Mouse (Mus musculus) MN1 (cell line): ENCODE measurements around the gene Otulin.
A peak's percentile ranks its signal among the peaks of the same experiment; 100 is the strongest.

Experiments
- DNase-seq: peaks from one replicate; pipeline ENCODE4 v3.0.0-alpha.2; 2016; ENCODE audit warnings: low spot score

Otulin gene

DNA sequence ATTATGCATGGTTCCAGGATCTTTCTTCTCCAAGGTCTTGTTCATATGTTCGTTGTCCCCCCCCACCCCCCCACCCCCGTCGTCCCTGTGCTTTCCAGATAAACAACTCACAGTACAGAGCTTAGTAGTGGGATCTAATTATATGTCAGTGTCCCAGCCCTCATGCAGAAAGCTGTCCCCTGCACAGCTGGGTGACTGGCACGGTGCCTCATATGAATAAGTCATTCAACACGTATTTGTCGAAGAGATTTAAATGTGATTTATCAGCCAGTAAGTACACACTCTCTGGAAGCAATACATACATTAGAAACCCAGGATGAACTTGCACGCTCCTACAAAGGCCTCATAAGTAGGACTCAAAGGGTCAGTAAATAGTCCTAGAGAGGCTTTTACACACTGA, 80.6 kb downstream of the Otulin start:
- DNase-seq = no peak

DNA sequence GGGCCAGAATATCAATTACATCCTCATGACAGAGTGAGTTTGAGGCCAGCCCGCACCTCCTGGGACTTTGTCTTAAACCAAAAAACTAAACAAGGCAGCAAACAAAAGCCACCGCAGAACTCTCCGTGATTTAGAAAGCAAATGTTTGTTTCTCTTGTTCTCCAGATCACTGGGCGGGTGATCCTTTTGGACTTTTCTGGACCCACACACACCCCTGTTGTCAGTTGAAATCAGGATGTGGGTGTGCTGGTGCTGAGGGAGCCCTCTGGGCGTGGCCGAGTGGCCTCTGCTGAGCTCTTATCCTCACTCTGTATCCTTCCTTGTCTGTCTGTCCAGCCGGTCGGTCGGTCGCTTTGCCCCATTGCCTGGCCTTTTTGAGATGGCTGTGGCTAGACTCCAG, 81.4 kb downstream of the Otulin start:
- DNase-seq = no peak

DNA sequence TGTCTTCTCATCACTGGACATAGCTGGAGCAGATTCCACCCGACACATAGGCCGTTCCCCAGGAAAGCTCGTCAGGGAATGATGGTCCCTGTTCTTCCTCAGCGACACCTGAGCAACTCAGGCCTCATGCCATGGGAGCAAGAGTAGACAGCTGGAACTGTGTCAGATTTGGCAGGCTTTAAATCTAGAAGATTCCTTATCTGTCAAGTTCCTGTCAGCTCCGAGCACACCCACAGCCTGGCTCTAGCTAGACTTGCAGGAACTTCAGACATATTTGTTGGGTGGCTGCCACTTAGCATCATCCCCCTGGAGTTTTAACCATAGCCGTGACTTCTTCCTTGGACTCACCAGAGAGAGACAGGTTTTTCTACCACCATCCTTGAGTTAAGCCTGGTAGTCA, 82.4 kb downstream of the Otulin start:
- no peak for DNase-seq

DNA sequence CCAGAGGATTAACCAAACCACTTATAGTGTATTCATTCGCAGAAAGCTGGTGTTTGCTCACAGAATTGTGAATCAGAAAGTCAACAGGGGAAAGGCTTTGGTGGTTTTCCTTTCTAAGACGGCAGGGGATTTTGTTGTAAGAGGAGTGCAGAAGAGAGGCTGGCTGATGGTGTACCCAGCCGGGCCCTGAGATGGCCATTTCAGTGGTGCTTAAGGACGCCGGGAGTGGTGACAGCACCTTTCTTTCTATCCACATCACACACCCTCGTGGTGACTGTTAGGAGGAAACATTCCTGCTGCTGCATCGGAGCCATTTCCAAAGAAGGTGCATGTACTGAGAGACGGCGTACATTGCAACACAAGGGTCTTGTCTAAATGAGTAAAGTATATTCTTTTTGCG, 85.3 kb downstream of the Otulin start:
- no peak for DNase-seq

DNA sequence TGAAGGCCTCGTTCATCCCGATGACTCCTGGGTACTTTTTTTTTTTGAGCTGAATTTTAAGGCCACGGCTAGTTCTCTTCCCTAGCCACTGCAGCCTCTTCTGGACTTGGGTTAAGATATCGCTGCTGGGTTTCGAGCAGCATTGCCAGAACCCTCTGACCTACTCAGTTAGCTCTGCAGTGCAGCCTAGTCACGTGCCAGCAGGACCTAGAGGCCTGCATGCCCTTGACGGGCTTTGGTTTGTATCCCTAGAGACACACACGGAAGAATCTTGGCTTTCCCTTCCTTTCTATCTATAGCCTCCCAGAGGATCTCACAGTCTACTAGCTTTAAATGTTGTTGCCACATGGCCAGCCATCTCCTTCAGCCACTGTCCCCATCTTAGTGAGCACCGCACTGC, 90.7 kb downstream of the Otulin start:
- peak; percentile 18 for DNase-seq

DNA sequence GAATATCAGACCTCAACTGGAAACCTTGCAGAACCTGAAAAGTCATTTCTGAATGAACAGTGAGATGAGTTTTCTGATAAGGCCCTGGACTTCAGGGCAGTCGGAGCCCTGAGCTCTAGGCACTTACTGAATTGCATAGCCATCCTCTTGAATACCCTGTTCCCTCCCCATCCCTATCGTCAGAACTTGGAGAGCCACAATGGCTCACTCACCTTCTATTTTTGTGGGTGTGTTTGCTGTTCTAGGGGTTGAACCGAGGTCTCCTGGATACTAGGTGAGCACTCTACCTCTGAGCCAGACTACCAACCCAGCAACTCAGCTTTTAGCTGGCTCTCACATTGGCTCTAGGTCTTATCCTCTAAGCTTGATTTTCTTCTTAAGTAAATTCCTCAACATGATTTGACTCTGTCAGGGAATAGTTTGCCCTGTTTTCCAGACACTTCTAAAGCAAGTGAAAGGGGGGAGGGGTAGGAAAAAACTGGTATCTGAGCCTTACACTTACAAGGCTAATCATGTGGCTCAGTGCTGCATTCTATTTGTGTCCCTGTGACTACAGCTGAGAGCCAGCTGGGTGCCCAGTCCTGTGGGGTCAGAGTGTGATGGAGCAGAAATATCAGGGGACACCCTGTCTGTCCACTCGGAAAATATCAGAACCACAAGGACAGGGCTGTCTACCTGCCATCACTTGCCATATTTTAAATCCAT, 92.8 kb downstream of the Otulin start:
- no peak for DNase-seq

DNA sequence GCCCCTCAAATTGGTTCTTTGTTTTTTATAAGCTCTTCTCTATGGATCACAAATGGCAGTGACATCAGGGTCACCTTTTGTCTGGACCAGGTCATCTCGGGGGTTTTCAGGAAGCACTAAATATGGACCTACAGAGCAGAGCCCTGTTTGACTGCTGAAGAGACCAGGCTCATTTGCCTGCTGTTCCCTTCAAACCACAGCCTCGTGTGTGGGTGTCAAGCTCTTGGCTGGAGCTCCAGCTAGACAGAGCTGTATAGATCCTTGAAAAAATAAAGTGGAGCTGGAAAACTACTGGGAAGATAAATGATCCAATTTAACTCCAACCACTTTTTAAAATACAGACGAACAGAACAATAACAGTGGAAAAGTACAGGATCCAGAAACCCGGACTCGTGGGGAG, 93.7 kb downstream of the Otulin start:
- no peak for DNase-seq

DNA sequence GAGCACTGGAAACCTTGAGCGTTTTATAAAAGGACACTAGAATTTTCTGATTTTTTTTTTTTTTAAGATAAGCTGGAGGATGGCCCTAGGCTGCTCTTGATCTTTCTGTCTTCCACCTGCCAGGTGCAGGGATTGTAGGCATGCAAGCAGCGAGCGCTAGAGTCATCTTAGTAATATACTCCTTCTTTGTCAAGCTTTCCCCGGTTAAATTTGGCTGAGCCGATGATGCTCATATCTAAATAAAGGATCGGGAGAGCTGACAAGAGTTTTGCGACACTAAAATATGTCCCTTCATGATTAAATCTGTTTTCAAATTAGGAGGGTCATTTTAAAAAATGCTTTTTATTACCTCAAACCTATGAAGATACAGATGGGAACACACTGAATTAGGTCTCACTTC, 94.3 kb downstream of the Otulin start:
- DNase-seq = no peak

DNA sequence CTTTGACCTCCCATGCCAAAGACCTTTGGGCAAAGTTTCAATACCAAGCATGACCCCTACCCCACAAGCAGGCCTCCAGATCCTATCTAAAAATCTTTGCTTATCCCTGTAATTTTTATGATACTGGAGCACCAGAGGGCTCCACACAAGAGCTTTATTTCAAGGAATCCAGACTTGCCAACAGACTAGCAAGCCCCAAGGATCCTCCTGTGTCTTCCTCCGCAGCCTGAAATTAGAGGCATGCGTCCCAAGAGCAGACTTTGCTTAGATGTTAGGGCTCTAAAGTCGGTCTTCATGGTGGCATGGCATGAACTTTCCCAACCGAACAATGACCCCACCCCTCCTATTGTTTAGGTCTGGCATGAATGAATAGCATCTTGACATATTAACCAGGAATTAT, 94.8 kb downstream of the Otulin start:
- no peak for DNase-seq

DNA sequence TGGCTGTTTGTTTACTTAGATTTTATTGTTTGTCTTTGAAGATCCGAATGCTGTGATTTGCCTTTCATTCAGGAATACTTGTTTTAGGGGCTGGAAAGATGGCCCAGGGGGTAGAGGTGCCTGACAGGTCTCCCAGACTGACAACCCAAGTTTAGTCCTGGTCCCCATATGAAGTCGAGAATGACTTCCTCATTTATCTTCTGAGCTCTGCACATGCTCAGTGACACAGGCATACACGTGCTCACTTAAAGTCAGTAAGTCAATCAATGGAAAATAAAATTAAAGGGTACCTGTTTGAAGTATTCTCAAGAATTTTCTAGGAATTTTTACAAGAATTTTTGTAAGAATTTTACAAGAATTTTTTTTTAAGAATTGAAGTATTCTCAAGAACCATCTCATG, 97.5 kb downstream of the Otulin start:
- DNase-seq = no peak

DNA sequence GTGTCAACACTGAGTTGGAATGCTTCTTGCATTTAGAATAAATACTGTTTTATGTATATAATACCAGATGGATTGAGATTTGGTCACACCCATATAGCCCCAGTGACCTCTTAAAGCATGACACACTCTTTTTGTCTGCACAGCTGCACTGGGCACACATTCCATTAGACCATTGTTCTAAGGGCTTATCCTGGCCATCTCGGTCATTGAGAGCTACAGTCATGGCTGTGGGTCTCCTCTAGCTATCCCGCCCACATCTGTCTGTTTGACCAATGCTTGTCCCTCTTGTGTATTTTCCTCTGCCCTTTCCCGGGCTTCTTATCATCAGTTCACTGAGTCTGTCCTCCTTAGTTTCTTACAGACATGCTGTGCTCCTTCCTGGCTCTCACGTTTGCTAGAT, 100.5 kb downstream of the Otulin start:
- DNase-seq = no peak

DNA sequence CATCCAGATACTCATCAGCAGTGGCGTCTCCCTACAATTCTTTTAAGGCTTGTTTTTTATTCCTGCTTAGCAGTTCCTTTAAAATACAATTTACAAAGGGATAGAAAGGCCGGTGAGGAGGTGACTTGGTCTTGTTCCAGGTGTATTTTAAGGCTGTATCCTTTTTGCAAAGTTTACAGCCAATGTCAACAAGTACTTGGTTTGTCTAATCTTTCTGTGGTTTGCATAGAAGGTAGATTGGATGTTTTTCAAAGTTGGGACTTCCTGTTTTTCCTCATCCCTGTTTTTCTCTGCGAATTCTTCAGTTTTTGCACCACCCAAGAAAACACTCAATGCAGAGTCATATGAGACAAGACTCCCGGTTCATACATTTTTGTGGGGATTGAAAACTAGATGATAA, 101.6 kb downstream of the Otulin start:
- no peak for DNase-seq

DNA sequence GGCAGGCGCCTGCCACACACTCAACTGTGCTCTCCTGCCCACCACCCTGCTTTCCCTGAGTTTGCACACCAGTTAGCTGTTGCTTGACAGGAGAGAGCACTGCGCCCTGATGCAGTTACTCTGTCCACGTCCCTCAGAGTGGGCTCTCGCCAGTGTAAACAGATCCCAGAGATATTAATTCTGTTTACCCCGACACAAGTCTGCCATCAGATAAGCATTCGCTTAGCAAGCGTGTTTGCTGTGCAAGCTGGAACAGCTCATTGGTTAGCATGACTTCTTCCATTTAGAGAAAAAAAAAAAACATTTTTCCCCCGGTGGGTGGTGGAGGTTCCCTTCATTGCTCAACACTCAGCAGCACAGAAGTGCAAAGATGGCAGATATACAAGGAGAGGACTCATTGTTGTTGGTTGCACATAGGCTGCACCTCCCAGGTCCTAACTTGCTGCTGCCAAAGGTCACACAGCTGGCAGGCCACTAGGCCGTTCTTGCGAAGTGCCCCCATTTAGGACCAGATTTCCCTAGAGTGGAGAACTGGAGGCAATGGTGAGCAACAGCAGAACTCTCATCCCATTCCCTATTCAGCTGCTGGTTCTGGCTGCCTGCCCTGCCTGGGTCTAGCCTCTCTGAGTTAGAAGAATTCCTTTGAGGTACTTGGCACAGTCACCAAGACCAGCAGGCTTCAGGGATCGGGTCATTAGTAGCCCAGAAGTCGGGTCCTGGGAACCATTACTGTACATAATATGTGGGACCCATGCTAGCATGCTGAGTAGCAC, 105.1 kb downstream of the Otulin start:
- no peak for DNase-seq

DNA sequence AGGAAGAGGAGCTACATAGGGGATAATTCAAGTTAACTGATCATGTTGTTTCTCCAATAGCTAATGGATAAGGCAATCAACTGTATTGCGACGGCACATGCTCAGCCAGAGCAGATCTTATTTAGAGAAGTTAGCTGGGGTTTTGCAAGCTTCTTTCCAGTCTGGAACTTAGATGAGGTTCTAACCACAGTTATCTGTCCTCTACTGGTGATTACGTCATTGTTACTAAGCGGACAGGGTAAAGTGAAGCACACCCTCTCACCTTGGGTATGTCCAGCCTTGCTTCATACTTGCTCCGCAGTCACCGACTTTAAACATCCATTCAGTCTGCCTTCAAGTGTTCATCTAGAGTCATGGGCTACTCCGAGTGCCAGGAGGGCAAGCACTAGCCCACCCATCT, 110.6 kb downstream of the Otulin start:
- no peak for DNase-seq

DNA sequence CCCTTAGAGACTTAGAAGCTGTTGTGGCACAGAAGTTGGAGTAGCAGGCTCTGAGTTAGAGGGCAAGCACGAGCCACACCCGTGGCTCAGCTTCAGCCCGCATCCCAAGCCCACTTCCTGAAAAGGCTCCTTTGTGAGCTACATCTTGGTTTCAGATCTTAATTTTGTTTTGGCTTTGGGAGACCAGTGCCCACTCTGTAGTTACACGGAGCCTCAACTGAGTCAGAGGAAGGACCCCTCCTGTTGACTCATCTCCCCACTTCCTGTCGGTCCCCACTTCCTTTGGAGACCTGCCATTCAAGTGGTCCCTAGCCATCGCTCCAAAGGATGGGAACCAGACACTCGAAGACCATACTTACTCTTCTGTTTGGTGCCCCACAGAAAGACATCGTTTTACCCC, 112.5 kb downstream of the Otulin start:
- no peak for DNase-seq

DNA sequence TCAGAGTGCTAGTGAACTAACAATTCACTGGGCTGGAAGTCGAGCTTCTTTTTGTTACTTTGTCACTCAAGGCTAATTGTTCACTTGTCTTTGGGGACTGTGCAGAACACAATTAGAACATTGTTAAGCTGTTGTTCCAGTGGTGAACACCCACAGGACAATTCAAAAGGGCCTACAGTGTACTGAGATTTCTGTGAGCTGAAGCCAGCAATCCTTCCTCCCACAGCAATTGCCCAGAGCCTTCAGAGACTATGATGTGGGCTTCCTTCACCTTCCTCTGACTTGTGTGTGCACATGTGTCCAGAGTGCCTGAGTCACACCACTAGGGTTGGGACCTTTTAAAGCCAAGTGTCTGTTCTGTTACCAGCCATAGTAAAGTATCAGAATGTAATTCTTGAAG, 113.6 kb downstream of the Otulin start:
- DNase-seq = no peak

DNA sequence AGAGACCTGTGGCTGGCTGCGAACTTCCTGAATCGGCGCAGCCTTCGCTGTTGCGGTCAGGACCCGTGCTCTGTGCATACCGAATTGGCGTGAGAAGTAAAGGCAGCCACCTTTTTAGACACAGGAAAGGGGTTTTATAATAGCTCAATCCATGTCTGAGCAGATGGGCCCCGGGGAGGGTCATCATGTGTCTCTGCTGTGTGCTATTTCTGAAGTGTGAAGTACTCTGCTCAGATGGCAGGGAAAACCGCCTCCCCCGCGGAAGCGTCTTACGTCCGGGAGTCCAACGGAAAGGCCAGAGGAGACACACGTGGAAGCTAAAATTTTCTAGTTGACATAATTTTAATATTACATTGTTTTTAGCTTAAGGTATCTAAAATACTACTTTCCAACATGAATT, 121.5 kb downstream of the Otulin start:
- no peak for DNase-seq

DNA sequence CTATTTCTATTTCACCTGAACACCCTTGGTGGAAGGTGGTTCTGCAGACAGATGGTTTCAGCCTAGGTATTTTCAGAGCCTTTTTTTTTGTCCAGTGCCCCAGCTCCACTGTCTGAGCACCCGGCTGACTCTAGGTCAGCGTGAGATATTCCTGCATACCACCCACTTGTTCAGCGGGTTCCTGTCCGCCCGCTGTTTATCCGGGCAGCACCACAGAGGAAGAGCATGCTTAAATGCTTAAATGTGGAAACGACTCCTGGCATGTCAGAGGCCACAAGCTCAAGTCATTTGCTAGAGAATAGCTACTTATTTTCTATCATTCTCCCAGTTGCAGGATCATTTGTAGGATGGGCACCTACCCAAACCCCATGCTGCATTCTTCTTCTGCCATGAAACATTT, 122.3 kb downstream of the Otulin start:
- no peak for DNase-seq

DNA sequence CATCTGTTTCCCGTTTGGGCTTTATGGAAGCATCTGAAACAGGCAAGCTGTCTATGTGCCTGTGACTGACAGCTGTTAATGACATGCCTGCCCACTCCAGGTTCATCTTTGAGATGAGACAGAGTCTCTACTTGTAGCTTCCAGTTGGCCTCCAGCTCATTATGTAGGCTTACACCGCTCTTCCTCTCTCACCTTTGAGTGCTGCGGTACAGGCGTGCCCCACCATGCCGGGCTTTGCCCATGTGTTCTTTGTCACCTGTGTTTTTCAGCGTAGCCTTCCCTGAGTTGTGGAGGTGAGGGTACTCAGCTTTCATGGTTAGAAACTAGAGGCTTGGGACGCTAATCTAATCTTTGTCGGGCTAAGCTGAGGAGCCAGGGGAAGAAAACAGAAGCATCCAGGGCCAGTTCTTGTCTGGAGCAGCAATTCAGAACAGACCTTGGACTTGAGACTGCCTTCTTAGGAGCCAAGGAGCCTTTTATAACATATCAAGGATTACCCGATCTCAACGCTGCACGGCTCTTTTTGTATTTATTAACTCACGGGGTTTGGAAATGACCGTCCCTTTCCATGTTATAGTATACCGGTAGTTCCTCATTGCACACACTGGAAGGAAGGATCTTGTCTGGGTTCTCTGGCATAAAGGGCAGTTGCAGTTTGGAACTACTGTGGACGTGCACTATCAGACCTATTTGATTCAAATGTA, 123.4 kb downstream of the Otulin start:
- DNase-seq = no peak

DNA sequence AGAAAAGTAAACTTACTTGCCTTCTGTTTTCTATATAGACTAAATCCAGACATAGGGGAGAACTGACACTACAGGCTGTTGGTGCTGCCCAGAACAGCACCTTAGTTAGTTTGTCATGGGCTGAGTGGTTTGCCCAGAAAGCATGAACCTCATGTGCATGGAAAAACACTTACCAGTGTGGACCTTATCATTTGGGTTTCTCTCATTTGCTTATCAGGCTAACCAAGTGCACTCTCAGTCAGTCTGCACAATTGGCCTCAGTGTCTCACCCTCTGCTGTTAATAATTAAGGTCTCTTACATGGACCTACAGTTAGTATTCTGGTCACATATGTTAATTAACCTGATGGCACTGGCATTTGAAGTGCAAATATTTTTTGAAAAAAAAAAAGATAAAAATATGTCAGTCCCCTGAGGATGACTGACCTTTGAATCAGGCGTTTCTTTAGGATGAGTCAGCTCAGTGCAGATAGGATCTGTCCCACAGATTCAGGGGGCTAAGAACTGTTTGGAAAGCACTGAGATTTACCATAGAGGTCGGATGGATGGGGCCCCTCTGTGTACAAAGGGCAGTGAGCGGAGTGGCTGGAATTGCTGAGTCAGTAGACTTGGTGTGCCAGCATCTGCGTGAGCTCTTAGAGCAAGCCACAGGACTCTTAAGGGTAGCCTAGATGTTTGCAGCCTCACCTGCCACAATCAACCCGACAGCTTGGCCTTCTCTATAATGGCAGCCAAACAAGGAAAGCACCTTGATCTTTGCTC, 124.2 kb downstream of the Otulin start:
- no peak for DNase-seq

DNA sequence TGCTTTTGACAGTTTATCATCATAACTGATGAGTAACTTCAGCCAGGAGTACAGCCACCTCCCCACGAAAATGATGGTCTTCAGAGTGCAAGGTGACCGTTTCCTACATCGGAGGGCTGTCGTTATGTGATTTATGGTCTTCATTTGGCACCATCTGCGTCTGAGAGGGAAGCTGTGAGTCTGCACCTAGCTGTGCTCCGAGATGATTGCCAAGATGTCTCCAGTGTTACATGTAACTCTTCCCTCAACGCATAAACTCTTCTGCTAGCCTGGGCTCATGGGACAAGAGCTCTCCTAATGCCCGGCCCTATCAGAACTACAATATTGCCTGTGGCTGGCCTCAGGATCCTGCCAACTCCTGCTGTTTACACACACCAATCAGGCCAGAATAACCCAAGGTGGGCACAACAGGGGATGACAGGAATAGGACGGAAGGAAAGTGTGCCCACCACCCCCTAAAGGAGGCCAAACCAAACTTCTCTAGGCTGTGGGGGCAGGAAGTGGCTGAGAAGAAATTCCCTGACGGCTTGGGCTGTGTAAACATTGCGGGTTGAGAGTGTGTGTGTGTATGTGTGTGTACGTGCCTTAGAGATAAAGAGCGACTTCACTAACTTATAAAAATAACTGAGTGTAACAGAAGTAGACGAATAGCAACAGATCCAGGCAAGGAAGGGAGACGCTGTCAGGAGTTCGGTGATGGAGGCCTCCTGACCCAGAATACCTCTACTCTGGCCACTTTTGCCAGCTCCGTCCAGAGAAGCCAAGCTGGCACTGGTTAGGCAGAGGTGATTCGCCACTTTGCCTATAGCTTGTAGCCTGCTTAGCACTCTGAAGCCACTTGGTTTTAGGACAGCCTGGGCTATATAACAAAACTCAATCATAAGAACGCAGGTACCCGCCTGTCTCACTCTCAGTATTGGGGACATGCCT, 126.4 kb downstream of the Otulin start:
- no peak for DNase-seq
